Mouse (Mus musculus): ENCODE data around the gene Tenm2.

Gene Tenm2

GRCm38 (mm10) chr11:36121410-36121929 lies 1114.3 kb downstream of the Tenm2 start:
- DNase-seq (ENCODE audit: low spot score): no peak

DNA sequence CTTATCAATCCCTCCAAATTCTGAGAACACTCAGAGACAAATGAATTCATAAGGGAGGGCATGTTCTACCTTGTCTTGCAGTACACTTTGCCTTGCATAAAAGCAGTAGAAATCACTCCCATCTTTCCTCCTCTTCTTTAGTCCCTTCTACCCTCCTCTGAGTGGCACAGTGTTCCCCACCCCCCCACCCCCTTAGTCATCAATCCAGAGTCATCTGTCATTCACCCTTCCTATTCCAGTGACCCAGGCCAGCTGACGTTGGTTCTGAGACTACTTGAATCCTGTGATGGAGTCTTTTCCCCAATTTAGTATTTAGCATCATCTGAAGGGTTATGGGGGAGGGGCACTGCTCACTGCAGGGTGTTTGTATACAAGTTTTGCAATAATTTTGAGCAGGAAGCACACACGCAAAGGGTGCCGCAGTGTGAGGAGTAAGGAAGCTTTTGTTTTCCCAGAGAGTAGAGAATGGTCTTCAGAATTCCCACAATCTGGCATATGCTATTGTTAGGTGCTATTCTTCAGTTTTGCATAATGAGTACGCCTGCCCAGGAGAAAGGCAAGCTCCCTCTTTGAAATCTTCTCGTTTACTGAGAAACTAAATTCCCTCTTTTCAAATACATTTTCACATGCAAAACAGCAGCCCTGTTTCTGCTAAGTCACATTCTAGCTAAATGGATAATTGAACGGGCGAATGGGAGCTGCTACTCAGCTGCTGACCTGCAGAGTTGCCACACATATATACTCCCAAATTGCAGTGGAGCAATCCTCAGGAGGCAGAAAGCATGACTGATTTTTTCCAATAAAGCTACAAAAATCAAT lies 1115.0 kb downstream of the Tenm2 start:
- no peak for DNase-seq (ENCODE audit: low spot score)

DNA sequence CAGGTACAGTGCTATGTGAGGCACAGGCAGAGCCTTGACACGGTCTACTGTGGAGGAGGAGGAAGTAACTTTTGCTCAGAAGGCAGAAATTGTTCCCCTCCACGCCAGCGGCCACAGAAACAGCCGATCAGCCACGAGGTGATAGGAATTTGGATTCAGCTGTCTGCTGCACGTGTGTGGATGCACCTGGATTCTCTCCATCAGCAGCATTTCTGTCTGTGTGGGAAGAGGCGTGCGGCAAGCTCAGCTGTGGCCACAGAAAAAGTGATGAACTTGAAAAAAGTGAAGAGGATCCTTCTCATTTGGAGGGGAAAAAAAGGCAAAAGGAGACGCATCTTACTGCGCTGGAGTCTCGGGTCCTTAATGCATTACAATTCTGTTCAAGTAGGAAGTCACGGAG lies 1122.4 kb downstream of the Tenm2 start:
- no peak for DNase-seq (ENCODE audit: low spot score)

DNA sequence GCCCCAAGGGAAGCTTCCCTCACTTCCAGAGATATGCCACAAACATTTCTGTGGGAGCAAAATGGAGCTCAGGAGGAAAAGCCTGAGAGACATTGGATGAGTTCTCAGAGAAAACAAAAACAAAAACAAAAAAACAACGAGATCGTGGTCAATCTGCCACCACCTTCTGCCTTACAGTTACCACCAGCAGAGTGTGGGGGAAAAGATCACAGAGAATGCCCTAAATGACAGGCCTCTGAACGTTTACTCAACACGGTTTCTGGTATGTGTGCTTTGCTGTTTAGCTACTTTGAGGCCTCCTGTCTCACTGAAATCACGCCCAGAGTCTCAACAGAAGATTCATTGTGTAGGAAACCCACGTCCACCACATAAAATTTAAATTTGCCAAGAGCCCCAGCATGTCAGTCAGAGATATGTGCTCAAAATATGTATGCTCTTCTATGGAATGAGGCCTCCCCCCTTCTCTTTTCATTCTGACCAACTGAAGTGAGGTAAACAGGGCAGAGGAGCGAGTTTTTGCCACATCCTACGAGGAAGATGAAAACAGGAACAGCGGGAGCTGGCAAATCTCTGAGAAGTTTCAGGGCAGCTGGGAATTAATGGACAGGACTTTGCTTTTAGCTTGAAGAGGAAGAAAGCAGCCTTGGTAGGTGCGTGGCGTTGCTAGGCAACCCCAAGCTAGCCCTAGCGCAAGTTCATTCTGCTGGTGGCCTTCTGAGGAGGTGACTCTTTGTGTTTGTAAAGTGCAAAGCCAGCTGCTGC lies 1126.6 kb downstream of the Tenm2 start:
- no peak for DNase-seq (ENCODE audit: low spot score)

- DNase-seq (ENCODE audit: low spot score): no peak
These were observed 1127.9 kb downstream of the Tenm2 start for GRCm38 (mm10) chr11:36107840-36108239.

- no peak for DNase-seq (ENCODE audit: low spot score)
These were observed 1129.1 kb downstream of the Tenm2 start for GRCm38 (mm10) chr11:36106639-36107038.

DNA sequence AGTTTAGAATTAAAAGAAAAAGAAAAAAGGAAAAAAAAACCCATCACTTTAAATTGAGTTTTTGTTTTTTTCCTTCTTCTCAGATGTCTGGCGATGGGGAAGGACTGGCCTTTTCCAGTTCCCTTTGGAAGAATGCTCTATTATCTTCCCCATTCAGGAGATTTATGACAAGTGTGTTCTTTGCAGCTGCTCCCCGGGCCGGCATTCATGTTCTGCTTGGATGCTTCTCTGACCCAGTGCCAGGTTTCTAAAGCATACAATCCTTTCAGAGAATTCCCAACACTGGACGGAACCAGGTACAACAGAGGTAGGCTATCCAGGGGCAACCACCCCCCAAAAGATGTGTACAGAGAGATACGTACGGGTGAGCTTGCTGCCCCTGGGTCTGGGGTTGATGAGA lies 1132.2 kb downstream of the Tenm2 start:
- DNase-seq (ENCODE audit: low spot score): no peak

GRCm38 (mm10) chr11:36096219-36096618 lies 1139.5 kb downstream of the Tenm2 start:
- DNase-seq (ENCODE audit: low spot score): no peak

DNA sequence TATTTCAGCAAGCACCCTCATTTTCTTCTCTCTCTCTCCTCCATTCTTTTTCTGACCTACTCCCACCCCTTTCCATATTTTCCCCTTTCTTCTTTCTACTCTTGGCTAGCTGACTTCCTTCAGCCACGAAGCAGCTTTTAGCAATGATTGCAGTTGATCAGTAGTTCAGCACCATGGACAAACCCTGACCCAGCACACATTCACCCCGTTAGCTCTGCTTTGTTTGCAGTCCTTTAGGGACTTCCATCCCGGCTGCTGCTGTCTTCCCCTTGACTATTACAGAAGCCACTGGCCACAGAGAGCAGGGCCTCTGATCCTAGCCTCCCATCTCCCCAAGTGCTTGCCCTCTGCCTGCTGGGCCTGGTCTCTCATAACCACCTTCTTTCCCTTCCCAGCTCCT lies 1145.6 kb downstream of the Tenm2 start:
- no peak for DNase-seq (ENCODE audit: low spot score)

- no peak for DNase-seq (ENCODE audit: low spot score)
These were observed 1154.2 kb downstream of the Tenm2 start for GRCm38 (mm10) chr11:36081399-36082053.

GRCm38 (mm10) chr11:36080766-36081165 lies 1155.0 kb downstream of the Tenm2 start:
- DNase-seq (ENCODE audit: low spot score): no peak

DNA sequence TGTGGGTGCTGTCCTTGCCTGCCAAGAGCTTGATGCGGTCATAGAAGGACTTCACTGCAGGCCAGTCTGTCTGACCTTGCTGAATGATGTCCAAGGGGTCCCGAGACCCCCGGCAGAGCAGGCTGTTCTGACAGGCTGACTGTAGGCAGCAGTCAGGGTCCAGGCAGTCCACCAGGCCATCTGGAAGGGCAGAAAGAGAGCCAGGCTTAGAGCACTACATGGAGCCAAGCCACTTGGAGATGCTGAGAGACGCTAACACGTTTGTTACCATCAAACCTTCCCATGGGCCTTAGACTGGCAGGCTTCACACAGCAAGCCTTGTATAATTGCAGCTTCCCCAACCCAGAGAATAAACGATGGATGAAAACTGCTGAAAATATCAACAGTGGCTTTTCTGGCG lies 1157.4 kb downstream of the Tenm2 start:
- no peak for DNase-seq (ENCODE audit: low spot score)

DNA sequence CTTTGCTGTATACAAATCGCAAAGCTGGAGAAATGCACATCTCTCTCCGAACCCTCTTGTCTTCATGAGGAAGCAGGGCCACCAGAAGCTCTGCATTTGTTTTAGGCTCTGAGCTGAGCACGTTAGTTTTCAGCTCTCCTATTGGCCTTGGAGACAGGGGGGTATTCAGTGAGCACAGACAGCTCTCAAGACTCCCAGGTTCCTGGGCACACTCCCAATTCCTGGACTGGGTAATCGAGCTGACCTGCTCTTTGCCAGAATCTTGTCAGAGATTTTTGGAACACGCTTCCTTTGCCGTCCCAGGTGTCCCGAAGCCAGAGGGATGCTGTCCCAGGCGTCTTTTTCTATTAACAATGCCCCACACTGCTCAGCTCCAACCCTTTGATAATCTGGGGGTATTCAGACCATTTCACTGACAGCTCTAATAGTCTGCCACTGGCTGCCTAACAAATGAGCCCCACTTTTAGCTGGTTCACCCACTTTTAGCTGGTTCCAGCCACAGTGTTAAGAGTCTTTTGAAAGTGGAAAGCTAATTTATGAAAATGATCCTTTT lies 1161.7 kb downstream of the Tenm2 start:
- DNase-seq (ENCODE audit: low spot score): no peak

DNA sequence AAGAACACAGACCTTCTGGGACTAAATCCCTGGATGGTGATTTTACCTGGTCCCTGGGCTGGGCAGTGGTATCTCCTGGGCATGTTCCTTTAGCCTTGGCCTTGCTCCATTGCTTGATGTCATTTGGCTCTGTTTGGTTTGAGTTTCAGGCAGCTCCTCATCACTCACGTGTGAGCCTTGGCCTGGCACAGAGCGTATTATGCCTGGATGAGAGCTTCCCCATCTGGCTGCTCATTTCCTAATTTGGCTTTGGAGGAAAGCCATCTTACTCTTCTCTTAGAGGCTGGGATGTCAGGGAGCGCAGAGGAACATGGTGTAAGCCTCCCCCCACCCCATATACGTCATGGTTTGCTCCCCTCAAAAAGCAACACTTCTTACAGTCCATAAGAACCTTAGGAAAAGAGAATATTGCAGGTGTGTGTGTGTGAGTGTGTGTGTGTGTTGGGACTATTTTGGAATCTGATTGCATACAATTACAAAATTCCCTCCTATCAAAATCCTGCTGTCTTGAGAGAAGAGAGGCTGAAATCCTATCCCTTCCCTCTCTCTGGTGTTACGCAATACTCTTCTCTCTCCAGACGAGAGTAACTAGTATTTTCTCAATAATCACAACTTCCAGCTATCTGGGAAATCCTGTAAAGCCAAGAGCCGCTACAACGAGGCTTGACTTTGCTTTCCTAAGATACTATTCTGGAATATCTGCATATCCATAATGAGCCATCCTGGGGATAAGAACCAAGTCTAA lies 1162.5 kb downstream of the Tenm2 start:
- DNase-seq (ENCODE audit: low spot score): no peak

- no peak for DNase-seq (ENCODE audit: low spot score)
These were observed 1163.1 kb downstream of the Tenm2 start for GRCm38 (mm10) chr11:36072646-36073045.

DNA sequence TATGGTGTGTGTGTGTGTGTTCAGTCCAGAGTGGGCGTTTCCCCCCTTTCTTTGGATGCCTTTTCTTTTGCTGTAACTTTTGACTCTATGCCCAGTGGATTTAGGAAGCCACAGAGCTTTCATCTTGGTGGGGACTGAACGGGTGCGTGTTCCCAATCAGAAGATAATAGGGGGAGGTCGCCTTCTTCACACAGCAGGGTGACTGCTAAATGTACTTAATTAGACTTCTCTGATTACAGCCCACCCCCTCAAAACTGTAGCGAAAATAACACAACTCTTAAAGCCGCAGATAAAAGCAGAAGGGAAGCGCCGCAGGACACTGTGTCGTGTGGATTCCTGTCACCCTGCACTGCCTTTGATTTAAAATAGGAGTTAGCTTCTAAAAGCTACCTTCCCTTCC lies 1163.7 kb downstream of the Tenm2 start:
- DNase-seq (ENCODE audit: low spot score): no peak

DNA sequence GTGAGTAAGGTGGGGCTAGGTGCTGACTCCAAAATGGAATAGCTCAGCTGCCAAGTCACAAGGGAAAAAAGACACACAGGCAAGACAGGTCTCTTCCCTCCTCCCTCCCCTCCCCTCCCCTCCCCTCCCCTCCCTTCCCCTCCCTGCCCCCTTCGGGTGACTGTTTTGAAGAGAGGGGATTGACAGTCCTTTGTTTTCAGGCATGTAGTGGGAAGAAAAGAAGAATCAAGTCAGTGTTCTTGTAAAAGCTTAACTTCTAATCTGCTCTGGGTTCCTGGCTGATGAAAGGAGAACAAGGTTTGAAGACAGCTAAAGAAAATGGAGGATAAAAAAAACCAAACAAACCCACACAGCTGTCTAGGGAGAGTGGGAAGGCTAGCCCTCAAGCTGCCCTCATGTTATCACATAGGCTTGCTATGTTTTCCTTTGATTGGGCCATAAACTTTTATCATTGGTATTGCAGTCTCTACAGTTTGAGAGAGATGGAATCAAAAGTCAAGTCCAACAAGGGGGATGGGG lies 1176.4 kb downstream of the Tenm2 start:
- DNase-seq (ENCODE audit: low spot score): no peak

DNA sequence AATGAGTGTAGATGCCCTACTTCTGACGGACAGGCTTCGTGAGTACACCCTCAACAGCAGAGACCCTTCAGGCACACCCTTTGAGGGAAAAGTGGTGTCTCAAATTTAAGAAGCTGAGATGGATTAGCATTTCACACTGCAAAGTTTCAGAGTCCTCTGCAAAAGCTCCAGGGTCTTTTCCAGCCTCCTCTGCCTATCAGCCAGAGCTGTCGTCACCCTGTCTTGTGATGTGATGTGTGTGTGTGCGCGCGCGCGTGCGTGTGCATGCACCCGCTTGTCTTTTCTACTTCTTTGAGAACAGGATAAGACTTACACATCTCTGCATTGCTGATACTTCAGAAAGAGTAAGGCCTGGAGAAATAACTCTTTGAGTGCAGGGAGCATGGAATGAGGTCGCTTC lies 1179.2 kb downstream of the Tenm2 start:
- DNase-seq (ENCODE audit: low spot score): no peak

- DNase-seq (ENCODE audit: low spot score): no peak
These were observed 1181.4 kb downstream of the Tenm2 start for GRCm38 (mm10) chr11:36054323-36054722.

DNA sequence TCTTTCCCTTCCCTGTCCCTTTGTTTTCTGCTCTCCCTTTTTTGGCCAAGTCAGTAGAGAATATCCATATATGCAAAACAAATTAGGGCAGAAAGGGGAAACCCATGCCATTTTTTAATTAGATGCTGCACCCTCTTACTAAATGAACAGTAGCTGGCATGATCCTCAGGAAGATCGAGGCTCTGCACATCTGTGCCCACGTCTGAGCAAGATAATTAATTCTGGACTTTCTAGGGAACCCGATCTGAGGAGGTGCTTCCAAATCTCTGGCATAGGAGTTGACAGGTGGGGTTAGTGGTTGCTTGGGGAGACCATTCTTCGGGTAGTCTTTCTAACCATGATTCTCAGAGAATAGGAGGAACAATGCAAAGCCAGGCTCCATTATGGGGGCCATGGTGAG lies 1182.3 kb downstream of the Tenm2 start:
- no peak for DNase-seq (ENCODE audit: low spot score)

DNA sequence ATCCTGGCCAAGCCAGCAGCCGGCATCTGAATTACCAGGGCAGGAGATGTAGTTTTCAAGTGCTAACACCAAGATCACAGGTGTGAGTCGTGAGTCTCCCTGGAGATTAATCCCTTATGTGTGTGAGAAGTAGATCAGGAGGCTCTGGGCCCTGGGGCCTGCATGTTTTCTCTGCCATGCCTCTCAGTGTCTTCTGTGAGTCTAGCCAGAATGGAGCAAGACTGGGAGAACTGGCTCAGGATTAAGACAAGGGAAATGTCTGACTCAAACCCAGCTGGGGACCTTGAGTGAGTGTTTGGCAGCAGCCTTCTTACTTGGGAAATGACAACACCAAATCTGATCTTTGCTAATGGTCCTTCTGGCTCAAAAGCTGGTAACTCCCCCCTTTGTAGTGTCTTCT lies 1183.2 kb downstream of the Tenm2 start:
- DNase-seq (ENCODE audit: low spot score): no peak
